Mouse (Mus musculus): Measurements from ENCODE around the gene Sipa1. TPM values are rescaled to one million over a fixed set of nuclear protein-coding genes. Genes with fewer than 3 reads are reported as not detected.

Sipa1 gene
- total and polyA plus RNA-seq, 3 experiments, result 19.9 to 37.7 (median 23.5) TPM

DNA sequence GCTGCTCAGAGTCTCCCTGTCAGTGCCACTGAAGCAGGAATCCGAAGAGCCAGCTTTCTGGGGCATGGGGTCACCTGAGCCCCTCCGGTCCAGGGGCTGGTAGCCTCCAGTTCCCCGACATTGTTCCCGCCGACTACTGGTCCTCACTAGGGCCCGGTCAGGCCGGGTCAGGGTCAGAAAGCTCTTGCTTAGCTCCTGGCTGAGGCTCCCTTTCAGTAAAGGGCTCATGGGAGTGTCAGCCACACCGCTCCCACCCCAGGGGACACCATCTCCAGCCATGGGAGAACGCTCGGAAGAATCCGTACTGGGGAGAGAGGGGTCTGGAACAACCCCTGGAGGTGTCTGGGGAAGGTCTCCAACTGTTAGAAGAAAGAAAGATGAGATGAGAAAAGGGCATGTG lies 22.4 kb upstream of the Sipa1 start:
- Histone ChIP-seq H3K4me3 (no peak overlapping the region), H3K27me3 (ENCODE audit: control insufficient read depth, insufficient read depth, low read length) (no peaks in the 10 kb centered on the region), H3K79me2 (replicated peaks; ENCODE audit: control insufficient read depth, insufficient read depth, low read length) (peaks cover 6% of the 10 kb centered on the region), H3K27ac (no peak overlapping the region), H3K4me1 (ENCODE audit: control insufficient read depth, insufficient read depth, low read length) (peaks cover 4% of the 10 kb centered on the region; the same call in 1 of the 2 replicates), H3K9ac (ENCODE audit: low read depth, low read length) (no peak overlapping the region), H3K36me3 (ENCODE audit: control insufficient read depth, insufficient read depth, low read length) (no peaks in the 10 kb centered on the region)
- WGBS, result 91% methylated on average over 11 of the region's 11 CpGs
- intact Hi-C loops (cut with DNase I), result loop anchor here (5.0 to 10.0 kb wide), 3 partner anchors 39 to 301 kb away; partner anchors contain the start of genes Kat5 and Sart1
- DNase-seq, result no peak
- TF ChIP-seq CTCF (IDR thresholded peaks at IDR 0.05), result no peak
- no peak for TF ChIP-seq POLR2A (IDR thresholded peaks at IDR 0.05; ENCODE audit: insufficient read depth, low read depth, low read length)
- no peak for TF ChIP-seq EP300 (IDR thresholded peaks at IDR 0.05; ENCODE audit: insufficient read depth, low read depth, low read length)

DNA sequence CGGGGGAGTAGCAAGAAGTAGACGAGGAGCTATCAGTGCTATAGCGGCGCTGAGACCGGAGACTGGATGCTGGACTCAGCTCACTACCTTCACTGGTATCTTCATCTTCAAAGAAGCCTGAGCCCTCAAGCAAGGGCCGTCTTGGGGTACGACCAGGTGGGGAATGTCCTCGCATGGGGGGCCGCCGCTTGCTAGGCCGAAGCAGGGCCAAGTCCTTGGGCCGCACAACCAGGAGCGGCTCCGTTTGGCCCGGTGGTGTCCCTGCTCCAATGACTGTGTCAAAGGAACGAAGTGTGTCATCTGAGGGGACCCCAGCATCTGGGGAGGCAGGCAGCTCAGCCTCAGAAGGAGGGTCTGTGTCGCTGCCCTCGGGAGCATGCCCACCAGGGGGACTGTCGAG lies 21.9 kb upstream of the Sipa1 start:
- 95% methylated on average over 19 of the region's 19 CpGs for WGBS
- intact Hi-C loops (cut with DNase I), result loop anchor here (5.0 to 10.0 kb wide), 3 partner anchors 38 to 301 kb away; partner anchors contain the start of genes Kat5 and Sart1
- no peaks in the 10 kb centered on the region for H3K36me3 ChIP-seq (ENCODE audit: control insufficient read depth, insufficient read depth, low read length)

DNA sequence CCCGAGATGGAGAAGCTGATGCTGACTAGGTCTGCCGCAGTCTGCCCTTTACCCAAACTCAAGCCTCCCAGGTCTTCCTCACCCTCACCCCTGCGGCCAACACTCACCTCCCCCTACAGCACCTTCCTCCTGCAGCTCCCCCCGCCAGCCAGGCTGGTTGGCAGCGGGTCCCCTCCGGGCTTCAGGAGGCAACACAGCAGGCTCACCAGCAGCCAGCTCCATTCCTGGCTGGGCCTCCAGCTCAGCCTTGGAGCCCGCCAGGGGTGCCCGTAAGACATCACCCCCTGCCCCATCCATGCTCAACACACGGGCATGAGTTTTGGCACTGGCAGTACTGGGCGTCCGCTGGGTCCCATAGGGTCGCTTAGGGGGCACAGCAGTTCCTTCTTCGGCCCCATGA lies 21.5 kb upstream of the Sipa1 start:
- 87% methylated on average over 13 of the region's 13 CpGs for WGBS
- Histone ChIP-seq H3K27me3 (ENCODE audit: control insufficient read depth, insufficient read depth, low read length) (no peaks in the 10 kb centered on the region), H3K9ac (ENCODE audit: low read depth, low read length) (no peak overlapping the region), H3K4me1 (ENCODE audit: control insufficient read depth, insufficient read depth, low read length) (peaks cover 4% of the 10 kb centered on the region; the same call in 1 of the 2 replicates), H3K27ac (no peak overlapping the region), H3K79me2 (replicated peaks; ENCODE audit: control insufficient read depth, insufficient read depth, low read length) (no peaks in the 10 kb centered on the region), H3K36me3 (ENCODE audit: control insufficient read depth, insufficient read depth, low read length) (no peaks in the 10 kb centered on the region), H3K4me3 (no peak overlapping the region)
- intact Hi-C loops (cut with DNase I), result loop anchor here (5.0 to 10.0 kb wide), 3 partner anchors 38 to 300 kb away; partner anchors contain the start of genes Kat5 and Sart1
- no peak for DNase-seq
- TF ChIP-seq CTCF (IDR thresholded peaks at IDR 0.05) (no peak), EP300 (IDR thresholded peaks at IDR 0.05; ENCODE audit: insufficient read depth, low read depth, low read length) (no peak), POLR2A (IDR thresholded peaks at IDR 0.05; ENCODE audit: insufficient read depth, low read depth, low read length) (no peak)

More for the DNA sequence above, 21.9 kb upstream of the Sipa1 start:
- no peak for DNase-seq
- H3K27me3 ChIP-seq (ENCODE audit: control insufficient read depth, insufficient read depth, low read length), result no peaks in the 10 kb centered on the region
- no peak overlapping the region for H3K4me3 ChIP-seq
- TF ChIP-seq POLR2A (IDR thresholded peaks at IDR 0.05; ENCODE audit: insufficient read depth, low read depth, low read length), result no peak
- no peak for TF ChIP-seq EP300 (IDR thresholded peaks at IDR 0.05; ENCODE audit: insufficient read depth, low read depth, low read length)
- no peak for TF ChIP-seq CTCF (IDR thresholded peaks at IDR 0.05)
- H3K9ac ChIP-seq (ENCODE audit: low read depth, low read length), result no peak overlapping the region
- peaks cover 2% of the 10 kb centered on the region for H3K79me2 ChIP-seq (replicated peaks; ENCODE audit: control insufficient read depth, insufficient read depth, low read length)
- H3K27ac ChIP-seq, result no peak overlapping the region
- peaks cover 4% of the 10 kb centered on the region; the same call in 1 of the 2 replicates for H3K4me1 ChIP-seq (ENCODE audit: control insufficient read depth, insufficient read depth, low read length)

DNA sequence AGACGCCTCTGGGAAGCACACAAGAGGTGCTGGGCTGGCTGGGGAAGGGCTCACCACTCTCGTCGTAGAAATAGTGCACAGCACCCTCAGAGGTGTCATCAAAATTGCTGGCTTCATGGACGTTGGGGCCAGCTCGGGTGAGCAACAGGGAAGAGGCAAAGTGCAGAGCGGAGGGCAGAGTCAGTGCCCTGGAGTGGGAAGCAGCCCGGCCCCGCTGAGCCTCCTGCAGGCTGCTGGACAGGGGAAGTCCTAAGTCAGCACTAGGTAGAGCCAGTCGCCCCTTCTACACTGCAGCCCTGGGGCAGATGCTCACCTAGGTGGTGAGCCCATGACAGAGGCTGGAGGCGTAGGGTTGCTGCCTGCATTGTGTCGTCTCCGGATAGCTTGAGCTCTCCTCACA lies 20.7 kb upstream of the Sipa1 start:
- no peaks in the 10 kb centered on the region for H3K79me2 ChIP-seq (replicated peaks; ENCODE audit: control insufficient read depth, insufficient read depth, low read length)
- no peaks in the 10 kb centered on the region for H3K36me3 ChIP-seq (ENCODE audit: control insufficient read depth, insufficient read depth, low read length)
- DNase-seq, result no peak
- no peaks in the 10 kb centered on the region for H3K27me3 ChIP-seq (ENCODE audit: control insufficient read depth, insufficient read depth, low read length)
- TF ChIP-seq POLR2A (IDR thresholded peaks at IDR 0.05; ENCODE audit: insufficient read depth, low read depth, low read length) (no peak), CTCF (IDR thresholded peaks at IDR 0.05) (no peak), EP300 (IDR thresholded peaks at IDR 0.05; ENCODE audit: insufficient read depth, low read depth, low read length) (no peak)
- H3K9ac ChIP-seq (ENCODE audit: low read depth, low read length), result no peak overlapping the region
- H3K4me3 ChIP-seq, result no peak overlapping the region
- intact Hi-C loops (cut with DNase I), result loop anchor here (10.0 kb wide), 1 partner anchor 299 kb away; the partner anchor contains the start of gene Sart1
- H3K27ac ChIP-seq, result no peak overlapping the region
- peaks cover 4% of the 10 kb centered on the region; the same call in 1 of the 2 replicates for H3K4me1 ChIP-seq (ENCODE audit: control insufficient read depth, insufficient read depth, low read length)
- WGBS, result 95% methylated on average over 12 of the region's 12 CpGs

DNA sequence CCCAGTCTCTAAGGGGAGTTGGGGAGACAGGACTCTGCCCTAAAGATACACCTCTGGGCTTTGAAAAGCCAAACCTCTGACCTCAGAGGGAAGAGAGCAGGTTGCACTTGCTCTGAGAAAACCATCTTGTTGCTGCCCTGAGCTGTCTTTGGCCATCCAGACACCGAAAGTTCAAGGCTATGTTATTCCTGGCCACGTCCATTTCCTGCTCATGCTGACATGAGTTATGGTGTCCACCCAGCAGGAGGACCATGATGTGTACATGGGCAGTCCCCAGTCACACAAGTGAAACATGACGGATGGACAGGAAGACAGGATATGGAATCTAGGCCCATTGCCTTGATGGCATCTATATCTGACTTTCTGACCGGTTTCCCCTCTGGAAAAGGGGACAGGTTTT lies 16.9 kb upstream of the Sipa1 start:
- no peaks in the 10 kb centered on the region for H3K79me2 ChIP-seq (replicated peaks; ENCODE audit: control insufficient read depth, insufficient read depth, low read length)
- H3K27me3 ChIP-seq (ENCODE audit: control insufficient read depth, insufficient read depth, low read length), result no peaks in the 10 kb centered on the region
- no peaks in the 10 kb centered on the region for H3K4me1 ChIP-seq (ENCODE audit: control insufficient read depth, insufficient read depth, low read length)
- H3K9ac ChIP-seq (ENCODE audit: low read depth, low read length), result no peak overlapping the region
- no peak for DNase-seq
- intact Hi-C loops (cut with DNase I), result loop anchor here (10.0 kb wide), 1 partner anchor 296 kb away; the partner anchor contains the start of gene Sart1
- H3K4me3 ChIP-seq, result no peak overlapping the region
- TF ChIP-seq POLR2A (IDR thresholded peaks at IDR 0.05; ENCODE audit: insufficient read depth, low read depth, low read length), result no peak
- TF ChIP-seq EP300 (IDR thresholded peaks at IDR 0.05; ENCODE audit: insufficient read depth, low read depth, low read length), result no peak
- TF ChIP-seq CTCF (IDR thresholded peaks at IDR 0.05), result no peak
- WGBS, result 50% methylated on average over 4 of the region's 4 CpGs
- no peaks in the 10 kb centered on the region for H3K36me3 ChIP-seq (ENCODE audit: control insufficient read depth, insufficient read depth, low read length)
- no peak overlapping the region for H3K27ac ChIP-seq

DNA sequence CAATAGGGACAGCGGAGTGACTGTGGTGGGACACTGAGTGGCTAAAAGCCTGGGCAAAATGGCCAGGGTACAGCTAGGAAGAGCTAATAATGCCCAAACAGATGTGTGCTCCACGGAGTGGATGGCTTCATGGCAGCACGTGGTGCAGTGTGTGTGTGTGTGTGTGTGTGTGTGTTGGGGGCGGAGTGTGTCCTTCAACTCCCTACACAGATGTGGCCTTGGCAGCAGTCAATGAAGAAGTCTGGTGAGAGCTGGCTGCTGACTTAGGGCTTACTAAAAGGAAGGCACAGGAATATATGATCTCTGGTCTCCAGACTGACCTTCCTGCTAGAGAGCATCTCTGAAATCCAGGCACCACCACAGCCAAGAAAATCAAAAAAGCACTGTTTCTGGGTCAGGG lies 4.9 kb upstream of the Sipa1 start:
- Histone ChIP-seq H3K4me1 (ENCODE audit: control insufficient read depth, insufficient read depth, low read length) (peaks cover 3% of the 10 kb centered on the region; the same call in 1 of the 2 replicates), H3K4me3 (no peak overlapping the region), H3K36me3 (ENCODE audit: control insufficient read depth, insufficient read depth, low read length) (no peaks in the 10 kb centered on the region), H3K9ac (ENCODE audit: low read depth, low read length) (no peak overlapping the region), H3K79me2 (replicated peaks; ENCODE audit: control insufficient read depth, insufficient read depth, low read length) (no peaks in the 10 kb centered on the region), H3K27me3 (ENCODE audit: control insufficient read depth, insufficient read depth, low read length) (no peaks in the 10 kb centered on the region), H3K27ac (no peak overlapping the region)
- no peak for DNase-seq
- TF ChIP-seq POLR2A (IDR thresholded peaks at IDR 0.05; ENCODE audit: insufficient read depth, low read depth, low read length) (no peak), EP300 (IDR thresholded peaks at IDR 0.05; ENCODE audit: insufficient read depth, low read depth, low read length) (no peak), CTCF (IDR thresholded peaks at IDR 0.05) (no peak)
- WGBS, result 78% methylated on average over 4 of the region's 4 CpGs
- intact Hi-C loops (cut with DNase I), result no loop called here
